Mouse (Mus musculus) cerebellum, postnatal 36 days (tissue): Measurements from ENCODE around the gene Thap3.
A peak's percentile ranks its signal among the peaks of the same experiment; 100 is the strongest.
"Not testable (repeated sequence)": the region's sequence is repeated elsewhere in the genome, so short reads cannot be mapped to it uniquely, and the experiment has no call there.

ENCODE experiments used
- DNase-seq, 2 experiments: peaks; one replicate each; pipeline ENCODE4 v3.0.0; 2021 to 2022; ENCODE audit warnings: mixed read lengths in 2 of 2

Thap3 gene

DNA sequence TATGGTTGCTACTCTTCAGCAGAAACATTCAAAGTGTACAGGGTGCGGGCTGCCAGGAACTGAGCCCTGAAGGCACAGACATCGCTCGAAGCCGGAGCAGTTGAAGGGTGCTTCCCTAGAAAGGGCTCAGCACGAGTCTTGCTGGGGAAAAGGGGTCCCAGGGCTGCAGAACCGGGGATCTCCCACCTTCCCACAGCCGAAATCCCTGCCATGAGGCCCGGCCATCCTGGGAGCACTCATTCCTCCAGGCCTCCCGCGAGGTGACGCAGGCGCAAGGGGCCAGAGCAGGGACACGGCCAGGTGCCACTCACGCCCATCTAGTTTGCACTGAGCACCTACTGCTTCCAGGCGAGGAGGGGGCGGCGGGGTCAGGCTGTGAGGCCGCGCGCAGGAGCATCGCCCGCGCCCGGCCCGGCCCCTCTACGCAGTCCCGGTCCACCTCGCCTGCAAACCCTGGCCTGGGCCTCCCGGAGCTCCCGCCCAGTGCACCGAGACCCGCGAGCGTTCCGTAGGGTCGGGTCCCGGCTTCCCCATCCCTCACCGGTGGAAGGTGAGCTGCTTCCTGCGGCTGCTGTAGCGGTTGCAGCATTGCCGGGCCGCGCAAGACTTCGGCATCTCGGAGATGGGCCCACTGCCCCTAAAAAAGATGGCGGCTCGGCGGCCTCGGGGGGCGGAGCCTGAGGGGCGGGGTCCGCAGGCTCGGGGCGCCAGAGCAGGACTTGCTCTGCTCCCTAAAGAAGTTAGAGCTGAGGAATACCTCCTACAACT, at the start of gene Thap3:
Gene Thap3 (minus strand): TSS at position 656 of the 768 bp plus-strand sequence.
- peak; percentile 80 to 81 for DNase-seq

- no peak for DNase-seq
These were observed 49.6 kb upstream of the Thap3 start, which contains the start of gene Tas1r1 for GRCm38 (mm10) chr4:152038225-152038984. Gene Tas1r1 (minus strand): TSS chr4:152038568.

GRCm38 (mm10) chr4:152036464-152036863, 47.7 kb upstream of the Thap3 start:
- DNase-seq, result not testable (repeated sequence)

DNA sequence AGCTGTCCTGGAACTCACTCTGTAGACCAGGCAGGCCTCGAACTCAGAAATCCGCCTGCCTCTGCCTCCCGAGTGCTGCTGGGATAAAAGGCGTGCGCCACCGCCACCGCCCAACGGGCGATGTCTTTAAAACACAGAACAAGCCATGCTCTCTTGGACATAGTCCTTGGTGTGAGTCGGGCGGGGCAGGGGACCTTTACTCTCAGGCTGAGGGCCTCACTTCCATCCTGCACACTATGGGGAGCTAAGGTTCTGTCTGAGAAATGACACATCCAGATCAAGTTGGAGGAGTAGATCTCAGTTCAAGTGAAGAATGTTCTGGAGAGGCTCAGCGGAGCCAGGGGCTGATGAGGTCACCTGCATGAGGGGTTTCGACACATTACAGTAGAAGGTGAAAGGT, 44.1 kb upstream of the Thap3 start:
- DNase-seq, result no peak

GRCm38 (mm10) chr4:152029997-152030396, 41.2 kb upstream of the Thap3 start:
- DNase-seq, result no peak

- DNase-seq, result no peak
These were observed 40.3 kb upstream of the Thap3 start for GRCm38 (mm10) chr4:152029087-152029486.

- DNase-seq, result no peak
These were observed 39.7 kb upstream of the Thap3 start for GRCm38 (mm10) chr4:152028456-152028855.

- peak; percentile 95 to 96 for DNase-seq
These were observed 38.7 kb upstream of the Thap3 start, which contains the start of gene Zbtb48 for GRCm38 (mm10) chr4:152027524-152027923. Gene Zbtb48 (minus strand): TSS chr4:152027671.

DNA sequence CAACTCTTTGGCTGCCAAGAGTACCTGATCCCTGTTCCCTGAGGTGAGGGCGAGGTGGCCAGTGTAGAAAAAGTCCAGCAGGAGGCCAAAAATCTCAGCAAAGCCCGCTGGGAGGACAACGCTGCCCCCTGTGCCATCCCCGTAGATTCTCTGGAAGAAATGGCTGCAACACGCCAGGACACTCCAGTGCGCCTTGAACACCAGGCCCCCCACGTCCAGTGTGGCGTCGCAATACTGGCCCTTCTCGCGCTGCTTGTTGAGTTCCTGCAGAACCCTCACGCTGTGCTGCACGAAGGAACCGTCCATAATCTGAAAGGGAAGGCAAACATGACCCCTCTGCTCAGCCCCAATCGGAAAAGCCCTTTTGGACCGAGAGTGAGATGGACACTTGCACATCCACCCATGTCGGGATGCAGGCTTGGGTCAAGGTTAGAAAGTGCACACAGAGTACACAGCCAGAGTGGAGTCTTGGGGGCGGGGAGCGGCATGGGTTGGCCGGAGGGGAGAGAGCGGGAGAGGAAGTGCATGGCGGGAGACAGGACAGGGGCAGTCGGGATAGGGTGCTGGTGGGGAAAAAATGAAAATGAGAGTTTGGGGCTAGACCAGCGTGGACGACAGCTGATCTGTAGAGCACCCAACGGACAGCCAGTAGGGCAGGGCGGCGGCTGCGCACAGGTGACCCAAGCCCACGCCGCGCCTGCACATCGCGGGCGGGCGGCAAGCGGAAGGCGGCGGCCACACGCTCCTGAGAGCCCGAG, 38.1 kb upstream of the Thap3 start:
- DNase-seq, result no peak

DNA sequence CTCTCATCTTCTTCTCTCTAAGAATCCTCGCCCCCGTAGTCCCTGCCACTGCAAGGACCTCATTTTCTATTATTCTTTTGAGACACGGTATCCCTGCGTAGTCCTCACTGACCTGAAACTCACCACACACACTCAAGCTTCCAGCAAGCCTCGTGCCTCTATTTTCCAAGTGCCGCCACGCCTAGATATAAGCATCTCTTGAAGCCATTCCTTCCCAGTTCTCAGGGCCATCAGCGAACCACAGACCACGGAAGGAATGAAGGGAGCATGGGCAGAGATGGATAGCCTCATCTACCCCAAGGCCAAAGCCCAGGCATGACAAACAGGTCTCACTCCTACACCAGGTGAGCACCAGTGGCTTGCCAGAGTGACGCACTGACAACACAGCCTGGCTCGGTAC, 35.7 kb upstream of the Thap3 start:
- DNase-seq, result no peak

DNA sequence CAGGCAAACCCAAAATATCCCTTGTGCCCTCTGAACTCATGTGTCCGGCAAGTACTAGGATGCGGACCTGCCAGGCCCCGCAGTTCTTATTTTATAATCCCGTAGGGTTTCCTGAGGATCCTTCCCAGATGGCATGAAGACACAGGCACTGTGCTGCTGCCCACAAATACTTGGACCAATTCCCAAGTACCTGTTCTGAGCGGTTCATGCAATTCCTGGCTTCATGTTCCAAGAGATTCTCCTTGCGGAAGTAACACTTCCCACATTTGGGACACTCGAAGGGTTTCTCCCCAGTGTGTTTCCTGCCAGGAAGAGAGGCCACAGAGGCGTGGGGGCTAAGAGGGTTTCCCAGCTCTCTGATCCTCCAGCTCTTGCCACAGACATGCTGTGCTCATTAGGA, 33.7 kb upstream of the Thap3 start:
- peak in 1 of 2 experiments; percentile 39 for DNase-seq

GRCm38 (mm10) chr4:152021568-152022097, 32.8 kb upstream of the Thap3 start:
- no peak for DNase-seq

- DNase-seq, result no peak
These were observed 31.2 kb upstream of the Thap3 start for GRCm38 (mm10) chr4:152020024-152020423.

- no peak for DNase-seq
These were observed 30.3 kb upstream of the Thap3 start for GRCm38 (mm10) chr4:152019073-152019472.

DNA sequence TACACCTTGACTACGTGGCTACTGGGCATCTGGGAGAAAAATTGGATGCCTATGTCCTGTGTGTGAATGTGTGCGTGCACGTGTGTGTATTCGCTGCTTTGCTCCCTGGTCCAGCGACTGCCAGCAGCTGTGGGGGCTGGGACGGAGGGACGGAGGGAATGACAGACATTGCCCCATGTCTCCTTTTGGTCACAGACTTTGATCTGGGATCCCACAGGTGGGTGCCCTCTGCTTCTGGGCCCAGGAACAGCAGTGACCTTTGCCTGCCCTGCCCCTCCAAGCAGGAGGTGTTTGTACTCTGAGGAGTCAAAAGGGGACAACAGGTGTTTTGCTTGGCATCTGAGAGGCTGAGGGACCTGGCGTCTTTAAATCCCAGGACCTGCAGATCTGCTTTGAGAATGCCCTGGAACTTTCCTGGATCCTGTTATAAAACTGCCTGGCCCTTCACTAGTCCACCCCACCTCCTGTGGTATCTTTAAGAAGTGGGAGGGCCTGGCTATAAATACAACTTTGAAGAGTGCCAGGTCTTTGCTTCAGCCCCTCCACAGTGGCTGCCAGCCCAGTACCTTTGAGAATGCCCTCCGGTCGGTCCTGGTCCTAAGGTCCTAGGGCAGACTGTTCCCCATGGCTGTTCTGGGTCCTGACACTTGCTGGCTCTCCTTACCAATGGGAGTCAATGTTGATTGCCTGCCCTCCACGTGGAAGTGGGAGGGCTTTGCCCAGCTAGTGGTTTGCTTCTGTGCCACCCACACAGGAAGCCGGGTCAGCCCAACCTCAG, 24.4 kb upstream of the Thap3 start:
- DNase-seq, result no peak

- DNase-seq, result no peak
These were observed 23.3 kb upstream of the Thap3 start for GRCm38 (mm10) chr4:152012109-152012508.

GRCm38 (mm10) chr4:152011171-152011760, 22.5 kb upstream of the Thap3 start:
- no peak for DNase-seq

DNA sequence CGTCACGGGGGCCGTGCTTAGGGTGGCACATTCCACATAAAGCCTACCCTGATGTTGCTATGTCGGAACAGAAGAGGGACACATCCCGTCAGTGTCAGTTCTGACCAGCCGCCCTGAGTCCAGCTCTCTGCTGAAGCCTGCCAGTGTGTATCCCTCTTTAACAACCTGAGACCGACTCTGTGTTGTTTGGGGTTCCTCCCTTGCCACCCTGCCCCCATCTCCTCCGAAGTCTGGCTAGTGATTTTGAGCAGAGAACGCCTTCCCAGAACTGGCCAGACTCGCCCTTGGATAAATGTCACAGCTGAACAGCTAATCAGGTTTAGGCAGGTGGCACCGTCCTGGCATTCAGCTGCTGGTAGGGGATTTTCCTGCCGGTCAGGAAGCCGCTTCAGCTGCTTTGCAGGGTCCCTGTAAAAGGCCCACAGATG, 21.9 kb upstream of the Thap3 start:
- DNase-seq, result peak in 1 of 2 experiments; percentile 41

GRCm38 (mm10) chr4:152010091-152010706, 21.4 kb upstream of the Thap3 start:
- no peak for DNase-seq

DNA sequence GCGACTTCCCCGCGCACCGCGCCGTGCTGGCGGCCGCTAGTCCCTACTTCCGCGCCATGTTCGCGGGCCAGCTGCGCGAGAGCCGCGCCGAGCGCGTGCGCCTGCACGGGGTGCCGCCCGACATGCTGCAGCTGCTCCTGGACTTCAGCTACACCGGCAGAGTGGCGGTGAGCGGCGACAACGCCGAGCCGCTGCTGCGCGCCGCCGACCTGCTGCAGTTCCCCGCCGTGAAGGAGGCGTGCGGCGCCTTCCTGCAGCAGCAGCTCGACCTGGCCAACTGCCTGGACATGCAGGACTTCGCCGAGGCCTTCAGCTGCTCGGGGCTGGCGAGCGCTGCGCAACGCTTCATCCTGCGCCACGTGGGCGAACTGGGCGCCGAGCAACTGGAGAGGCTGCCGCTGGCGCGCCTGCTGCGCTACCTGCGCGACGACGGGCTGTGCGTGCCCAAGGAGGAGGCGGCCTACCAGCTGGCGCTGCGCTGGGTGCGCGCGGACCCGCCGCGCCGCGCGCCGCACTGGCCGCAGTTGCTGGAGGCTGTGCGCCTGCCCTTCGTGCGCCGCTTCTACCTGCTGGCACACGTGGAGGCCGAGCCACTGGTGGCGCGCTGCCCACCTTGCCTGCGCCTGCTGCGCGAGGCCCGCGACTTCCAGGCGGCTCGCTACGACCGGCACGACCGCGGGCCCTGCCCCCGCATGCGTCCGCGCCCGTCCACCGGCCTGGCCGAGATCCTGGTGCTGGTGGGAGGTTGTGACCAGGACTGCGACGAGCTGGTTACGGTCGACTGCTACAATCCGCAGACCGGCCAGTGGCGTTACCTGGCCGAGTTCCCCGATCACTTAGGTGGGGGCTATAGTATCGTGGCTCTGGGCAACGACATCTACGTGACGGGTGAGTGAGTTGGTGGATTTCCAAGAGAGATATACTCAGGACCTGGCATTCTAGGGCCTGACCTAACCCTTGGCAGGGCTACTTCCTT, 20.6 kb upstream of the Thap3 start:
- DNase-seq, result peak; percentile 70 to 71
